In the genomic region with DNA sequence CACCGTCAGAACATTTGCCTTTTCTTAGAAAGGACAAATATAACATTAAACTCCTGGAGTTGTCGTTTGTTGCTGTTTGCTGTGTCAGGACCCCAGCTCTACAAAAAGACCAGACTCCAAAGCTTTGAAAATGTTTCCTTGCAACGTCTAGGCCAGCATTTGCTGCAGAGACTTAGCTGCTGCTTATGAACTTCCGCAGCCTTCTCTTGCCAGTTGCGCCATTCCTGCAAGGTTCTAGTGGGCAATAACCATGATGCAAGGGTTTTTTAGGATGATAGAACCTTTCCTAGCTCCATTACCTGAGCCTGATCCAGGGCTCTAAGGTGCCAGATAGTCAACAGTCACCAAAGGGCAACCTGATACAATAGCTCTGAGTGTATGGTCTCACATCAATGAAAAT, we compare ENCODE assay signal across 27 mouse cellular contexts. TPM values are rescaled to one million over a fixed set of nuclear protein-coding genes. Genes with fewer than 3 reads are reported as not detected.
"Had no signal": no experiment of that assay in that cellular context is flagged by ENCODE, and none has a peak within 500 bp of the region (broad histone marks: within the 10 kb centered on the region; RNA-seq: fewer than 3 reads in every experiment).

No protein-coding gene starts in this region.

- H3K4me2 ChIP-seq: embryonic facial prominence, embryonic 12.5 days; embryonic facial prominence, embryonic 13.5 days; embryonic facial prominence, embryonic 15.5 days; forebrain, embryonic 12.5 days; forebrain, embryonic 13.5 days had no signal

- H3K9ac ChIP-seq: embryonic facial prominence, embryonic 12.5 days; embryonic facial prominence, embryonic 13.5 days; embryonic facial prominence, embryonic 15.5 days; forebrain, embryonic 12.5 days; forebrain, embryonic 13.5 days; forebrain, postnatal 0 days had no signal

- H3K27ac ChIP-seq: embryonic facial prominence, embryonic 10.5 days; embryonic facial prominence, embryonic 12.5 days; embryonic facial prominence, embryonic 13.5 days; embryonic facial prominence, embryonic 15.5 days; forebrain, embryonic 10.5 days; forebrain, embryonic 12.5 days; forebrain, embryonic 13.5 days; gastrocnemius, adult 2 months; heart, adult 2 months had no signal

- H3K27me3 ChIP-seq: embryonic facial prominence, embryonic 12.5 days; embryonic facial prominence, embryonic 13.5 days; embryonic facial prominence, embryonic 15.5 days; forebrain, embryonic 12.5 days; forebrain, embryonic 13.5 days had no signal

- H3K4me1 ChIP-seq: embryonic facial prominence, embryonic 10.5 days; embryonic facial prominence, embryonic 12.5 days; embryonic facial prominence, embryonic 13.5 days; embryonic facial prominence, embryonic 15.5 days; forebrain, embryonic 10.5 days; forebrain, embryonic 12.5 days; forebrain, embryonic 13.5 days had no signal

- H3K9me3 ChIP-seq: embryonic facial prominence, embryonic 10.5 days; embryonic facial prominence, embryonic 12.5 days; embryonic facial prominence, embryonic 13.5 days; embryonic facial prominence, embryonic 15.5 days; forebrain, embryonic 10.5 days; forebrain, embryonic 12.5 days had no signal

- H3K36me3 ChIP-seq: embryonic facial prominence, embryonic 10.5 days; embryonic facial prominence, embryonic 12.5 days; embryonic facial prominence, embryonic 13.5 days; embryonic facial prominence, embryonic 15.5 days; forebrain, embryonic 10.5 days; forebrain, embryonic 12.5 days had no signal

- DNase-seq: cerebellum, adult 2 months; cerebellum, adult 8-10 months; cerebellum, adult 9-10 months; cerebellum, adult 9-11 months; cerebellum, postnatal 10 days; cerebellum, postnatal 14 days; cerebellum, postnatal 25 days; cerebellum, postnatal 36 days; embryo, embryonic 11 days; forebrain, postnatal 0 days; gastrocnemius, adult 2 months; gastrocnemius, postnatal 10 days; gastrocnemius, postnatal 14 days; gastrocnemius, postnatal 25 days; gastrocnemius, postnatal 36 days; heart, adult 18-20 months; heart, adult 2 months had no signal

- H3K4me3 ChIP-seq: embryonic facial prominence, embryonic 10.5 days; embryonic facial prominence, embryonic 12.5 days; embryonic facial prominence, embryonic 13.5 days; embryonic facial prominence, embryonic 15.5 days; erythroblast, embryonic 14.5 days; forebrain, embryonic 10.5 days; forebrain, embryonic 12.5 days; forebrain, embryonic 13.5 days; gastrocnemius, adult 2 months; heart, adult 2 months had no signal

- ATAC-seq: forebrain, embryonic 13.5 days; forebrain, embryonic 14.5 days; forebrain, embryonic 16.5 days; forebrain, postnatal 0 days had no signal

RNA-seq across cellular contexts. Expression of gene Vipr2, which starts 38.9 kb away (rescaled TPM):
- polyA plus RNA-seq: erythroblast, embryonic 14.5 days had no signal
